Comparison of ENCODE assay signal across 21 mouse cellular contexts in genomic region chr19:54585326-54585725, GRCm38 (mm10).
A peak's percentile ranks its signal among the peaks of the same experiment; 100 is the strongest.
DNase-seq lines count a peak whose midpoint lies in the region; ATAC-seq and TF ChIP-seq lines count a peak whose summit lies in the region.
"Had no signal": no experiment of that assay in that cellular context is flagged by ENCODE, and none has a peak within 500 bp of the region (broad histone marks: within the 10 kb centered on the region; RNA-seq: fewer than 3 reads in every experiment).

No protein-coding gene starts in this region.

- H3K4me1 ChIP-seq in heart, adult 2 months (ENCODE audit: control insufficient read depth, insufficient read depth, low read length): no peaks in the 10 kb centered on the region
- H3K4me1 ChIP-seq in stomach, postnatal 0 days (replicated peaks; ENCODE audit: control insufficient read depth, insufficient read depth): no peaks in the 10 kb centered on the region
- H3K4me1 ChIP-seq: embryonic facial prominence, embryonic 13.5 days had no signal

- no peak overlapping the region for H3K4me2 ChIP-seq in stomach, postnatal 0 days (replicated peaks; ENCODE audit: low read depth)
- H3K4me2 ChIP-seq: embryonic facial prominence, embryonic 13.5 days; forebrain, embryonic 13.5 days; forebrain, embryonic 15.5 days had no signal

- no peak for TF ChIP-seq POLR2A in heart, adult 2 months (IDR thresholded peaks at IDR 0.05; ENCODE audit: insufficient read depth, low read depth, low read length)

- intact Hi-C loops in heart, adult 2 months (cut with DNase I): no loop called here

- no peak for TF ChIP-seq EP300 in heart, adult 2 months (IDR thresholded peaks at IDR 0.05; ENCODE audit: insufficient read depth, low read depth, low read length)
- TF ChIP-seq EP300 in stomach, postnatal 0 days (optimal IDR thresholded peaks at IDR 0.05): peak; percentile 52

- H3K36me3 ChIP-seq in heart, adult 2 months (ENCODE audit: control insufficient read depth, insufficient read depth, low read length): no peaks in the 10 kb centered on the region
- H3K36me3 ChIP-seq in stomach, postnatal 0 days (ENCODE audit: control insufficient read depth, insufficient read depth, low read length): no peaks in the 10 kb centered on the region
- H3K36me3 ChIP-seq: embryonic facial prominence, embryonic 13.5 days; forebrain, embryonic 15.5 days; G1E had no signal

- no peaks in the 10 kb centered on the region for H3K9me3 ChIP-seq in stomach, postnatal 0 days (ENCODE audit: control insufficient read depth, low read length)
- H3K9me3 ChIP-seq: embryonic facial prominence, embryonic 13.5 days; forebrain, embryonic 13.5 days; forebrain, embryonic 15.5 days; G1E had no signal

- H3K9ac ChIP-seq in heart, adult 2 months (ENCODE audit: low read depth, low read length): no peak overlapping the region
- H3K9ac ChIP-seq in stomach, postnatal 0 days (ENCODE audit: low read length): no peak overlapping the region
- H3K9ac ChIP-seq: embryonic facial prominence, embryonic 13.5 days; forebrain, embryonic 13.5 days; forebrain, embryonic 15.5 days; forebrain, postnatal 0 days had no signal

- H3K79me2 ChIP-seq in heart, adult 2 months (replicated peaks; ENCODE audit: control insufficient read depth, insufficient read depth, low read length): no peaks in the 10 kb centered on the region

- no peak for TF ChIP-seq CTCF in heart, adult 2 months (IDR thresholded peaks at IDR 0.05)
- TF ChIP-seq CTCF in stomach, postnatal 0 days (IDR thresholded peaks at IDR 0.05; ENCODE audit: low read depth): no peak

- H3K4me3 ChIP-seq in heart, adult 2 months: no peak overlapping the region
- H3K4me3 ChIP-seq in stomach, postnatal 0 days (ENCODE audit: low read depth, low read length): no peak overlapping the region
- H3K4me3 ChIP-seq: embryonic facial prominence, embryonic 13.5 days; forebrain, embryonic 13.5 days; forebrain, embryonic 15.5 days had no signal

- 76% methylated on average over 1 of the region's 1 CpGs for WGBS in heart, adult 2 months
- 39% methylated on average over 1 of the region's 1 CpGs for WGBS in stomach, postnatal 0 days

- peak; percentile 22 for DNase-seq in heart, adult 11 months
- no peak for DNase-seq in heart, adult 2 months
- peak; percentile 14 to 21 for DNase-seq in urinary bladder, postnatal 36 days (ENCODE audit: low spot score in 2 of 2)
- no peak for DNase-seq in urinary bladder, postnatal 10 days (ENCODE audit: low spot score)
- DNase-seq in R1 (ENCODE audit: low read depth, low spot score) (peak; percentile 1), MN1 (ENCODE audit: low spot score) (no peak)
- peak; percentile 20 for DNase-seq in stomach, postnatal 0 days (ENCODE audit: low spot score)
- DNase-seq in cerebellum, adult 11 months: no peak
- DNase-seq: adrenal gland, postnatal 10 days; adrenal gland, postnatal 25 days; cerebellum, adult 11-12 months; cerebellum, adult 2 months; cerebellum, adult 9-10 months; cerebellum, postnatal 10 days; cerebellum, postnatal 25 days; forebrain, postnatal 0 days had no signal

- H3K27ac ChIP-seq in heart, adult 2 months: no peak overlapping the region
- no peak overlapping the region for H3K27ac ChIP-seq in stomach, postnatal 0 days (replicated peaks)
- H3K27ac ChIP-seq: embryonic facial prominence, embryonic 13.5 days; forebrain, embryonic 13.5 days; forebrain, embryonic 15.5 days had no signal

- H3K27me3 ChIP-seq in heart, adult 2 months (ENCODE audit: control insufficient read depth, insufficient read depth, low read length): no peaks in the 10 kb centered on the region
- H3K27me3 ChIP-seq in stomach, postnatal 0 days (ENCODE audit: control insufficient read depth, insufficient read depth, low read length): no peaks in the 10 kb centered on the region
- H3K27me3 ChIP-seq: embryonic facial prominence, embryonic 13.5 days; forebrain, embryonic 13.5 days; forebrain, embryonic 15.5 days had no signal

- no peak for ATAC-seq in stomach, postnatal 0 days (ENCODE audit: low FRiP score, low TSS enrichment)
- ATAC-seq: activated CD4-positive, CD25-positive, alpha-beta regulatory T cell, adult 4 months; forebrain, embryonic 13.5 days; forebrain, embryonic 15.5 days; forebrain, postnatal 0 days had no signal

Comparison
In these comparisons a context has a peak if more than half of its experiments do, and no peak if none do; other contexts are left out.
1. DNase-seq: peak in heart, adult 11 months (single experiment), urinary bladder, postnatal 36 days (2 of 2), R1 (single experiment) and stomach, postnatal 0 days (single experiment); none in heart, adult 2 months (0 of 2), urinary bladder, postnatal 10 days (single experiment), MN1 (single experiment) and cerebellum, adult 11 months (single experiment).